Mouse (Mus musculus) ovary, postnatal 36 days (tissue): ENCODE data around the gene Alkbh2.

Source experiments
- DNase-seq: peaks from one replicate; pipeline ENCODE4 v3.0.0; 2022; ENCODE audit warnings: low spot score, mixed read lengths

The Alkbh2 gene

DNA sequence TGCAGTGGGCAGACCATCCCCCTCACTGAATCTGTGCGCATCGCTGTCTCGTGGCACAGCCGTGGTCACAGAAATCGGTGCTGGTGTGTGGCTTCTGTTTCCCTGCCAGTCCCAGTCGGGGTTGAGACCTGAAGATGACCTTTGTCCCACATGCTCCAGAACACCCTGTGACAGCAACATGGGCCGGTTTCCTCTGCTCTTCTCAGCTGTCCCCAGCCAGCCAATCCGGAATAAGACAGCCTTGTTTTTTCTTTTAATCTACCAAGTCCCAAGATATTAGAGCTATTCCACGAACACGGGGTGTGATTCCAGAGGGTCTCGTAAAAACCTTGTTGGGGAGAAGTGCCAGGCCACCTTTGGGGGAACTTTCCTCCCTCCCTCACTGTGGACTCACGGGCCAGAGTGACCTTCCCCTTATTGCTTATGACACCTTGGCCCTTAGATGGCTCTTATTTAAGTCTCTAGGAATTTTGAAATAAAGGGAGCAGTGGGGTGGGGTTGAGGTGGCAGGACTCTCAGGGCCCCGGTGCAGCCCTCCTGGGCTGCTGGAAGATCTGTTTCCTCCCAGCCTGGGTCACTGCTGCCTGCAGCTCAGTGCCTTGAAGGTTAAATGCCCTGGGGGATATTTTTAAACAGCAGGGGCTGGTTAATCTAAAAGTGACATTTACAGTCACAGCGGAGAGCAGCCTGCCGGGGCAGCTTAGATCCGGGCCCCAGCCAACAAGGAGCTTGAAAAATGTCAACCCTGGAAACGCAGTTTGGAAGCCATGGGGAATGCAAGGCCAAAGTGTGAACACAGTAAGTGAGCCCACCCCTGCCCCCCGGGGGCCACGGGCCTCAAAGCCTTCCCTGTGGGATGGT, 18.2 kb upstream of the Alkbh2 start, which contains the start of gene Acacb:
Gene Acacb, plus strand, starts transcription at position 508 of the 861 bp plus-strand sequence.
- DNase-seq, result no peak

- peak; percentile 82 for DNase-seq
Observed at GRCm38 (mm10) chr5:114139175-114139574, 11.2 kb upstream of the Alkbh2 start.

DNA sequence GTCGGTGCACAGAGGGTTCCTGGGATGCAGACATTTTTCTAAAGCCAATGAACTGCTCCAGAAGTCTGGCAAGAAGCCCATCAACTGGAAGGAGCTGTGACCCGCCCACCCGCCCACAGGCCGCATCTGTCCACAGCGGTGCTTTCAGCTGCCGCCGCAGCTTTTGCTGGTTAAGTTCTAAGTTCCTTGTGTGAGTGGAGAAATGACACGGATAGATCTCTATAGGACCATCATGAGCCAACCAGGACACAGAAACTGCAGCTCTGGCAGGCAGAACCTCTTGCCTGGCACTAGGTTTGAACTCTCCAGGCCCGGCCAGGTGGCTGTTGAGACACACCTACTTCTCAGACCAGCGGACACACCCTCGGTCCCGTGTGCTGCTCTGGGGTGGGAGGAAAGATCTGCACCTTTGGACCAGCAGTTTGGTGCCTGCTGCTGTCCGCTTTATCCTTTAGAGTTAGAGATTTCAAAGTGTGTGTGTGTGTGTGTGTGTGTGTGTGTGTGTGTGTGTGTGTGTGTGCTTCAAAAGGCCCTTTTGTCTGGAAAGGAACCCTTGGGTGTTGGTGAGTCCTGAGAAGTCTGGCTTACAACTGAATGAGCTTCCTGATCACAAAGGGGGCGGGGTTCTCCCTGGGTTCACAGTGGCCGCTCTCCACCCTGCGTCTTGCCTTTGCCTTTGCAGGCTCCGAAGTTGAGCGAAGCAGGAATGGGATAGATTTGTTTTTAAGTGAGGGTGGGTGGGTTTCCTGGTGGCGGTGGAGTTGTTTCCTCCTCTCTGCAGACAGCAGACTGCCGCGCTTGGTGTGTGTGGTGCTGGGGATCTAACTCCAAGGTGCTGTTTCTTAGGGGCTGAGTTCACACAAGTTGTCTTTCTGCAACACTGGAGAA, 10.5 kb upstream of the Alkbh2 start:
- DNase-seq, result peak; percentile 42

DNA sequence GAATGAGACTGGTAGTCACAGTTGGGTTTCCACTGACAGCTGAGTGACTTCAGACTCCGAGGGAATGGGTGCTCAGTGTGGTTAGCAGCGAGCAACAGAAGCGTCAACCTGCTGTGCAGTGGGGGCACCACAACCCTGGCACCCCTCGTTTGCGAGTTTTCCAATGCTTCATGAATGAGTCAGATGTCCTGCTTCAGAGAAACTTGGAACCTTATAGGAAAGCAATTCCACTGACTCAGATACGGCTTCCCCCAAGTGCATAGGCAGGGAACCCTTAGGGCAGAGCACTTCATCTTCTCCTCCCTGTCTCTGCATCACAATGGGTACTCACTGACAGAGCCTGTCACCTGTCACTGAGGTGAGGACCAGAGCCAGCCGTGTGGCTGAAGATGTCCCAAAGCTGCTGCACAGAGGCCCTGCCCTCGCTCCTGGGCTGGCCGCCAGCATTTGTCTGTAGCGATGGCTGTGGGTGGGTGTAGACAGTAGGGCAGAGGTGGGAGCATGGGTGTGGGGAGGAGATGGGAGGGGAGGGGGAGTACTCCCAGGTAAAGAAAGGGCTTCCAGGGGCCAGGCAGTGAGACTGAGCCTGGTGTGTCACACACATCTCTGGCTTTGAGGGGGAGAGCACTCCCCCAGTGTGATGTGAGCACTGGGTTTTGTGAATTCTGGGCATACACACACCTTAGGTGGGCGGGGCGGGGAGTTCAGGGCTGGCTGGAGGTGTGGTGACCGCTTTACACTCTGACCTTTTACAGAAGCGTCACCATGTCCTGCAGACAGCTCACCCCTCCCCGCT, 9.7 kb upstream of the Alkbh2 start:
- peak; percentile 43 for DNase-seq

- DNase-seq, result no peak
Observed at GRCm38 (mm10) chr5:114135516-114135915, 7.5 kb upstream of the Alkbh2 start.

DNA sequence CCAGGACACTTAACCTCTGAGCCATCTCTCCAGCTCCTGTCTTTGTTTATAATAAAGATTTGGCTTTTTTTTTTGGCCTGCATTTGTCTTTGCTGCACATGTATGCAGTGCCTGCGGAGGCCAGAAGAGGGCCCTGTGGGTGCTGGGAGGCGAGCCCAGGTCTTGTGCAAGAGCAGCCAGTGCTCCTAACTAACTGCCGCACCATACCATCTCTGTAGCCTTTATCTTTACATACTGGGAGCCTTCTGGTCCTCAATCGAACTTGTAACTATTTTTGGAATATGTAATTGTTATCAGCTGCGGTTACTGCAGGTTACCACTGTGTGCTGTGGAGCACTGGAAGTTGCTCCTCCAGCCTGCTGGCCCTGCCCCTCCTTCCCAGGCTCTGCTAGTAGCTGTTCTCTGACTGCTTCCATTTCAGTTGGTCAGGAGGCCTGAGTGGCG, 6.1 kb upstream of the Alkbh2 start:
- peak; percentile 78 for DNase-seq

- DNase-seq, result no peak
Observed at GRCm38 (mm10) chr5:114132841-114133240, 4.8 kb upstream of the Alkbh2 start.

GRCm38 (mm10) chr5:114131521-114131840, 3.5 kb upstream of the Alkbh2 start:
- DNase-seq, result peak; percentile 65

DNA sequence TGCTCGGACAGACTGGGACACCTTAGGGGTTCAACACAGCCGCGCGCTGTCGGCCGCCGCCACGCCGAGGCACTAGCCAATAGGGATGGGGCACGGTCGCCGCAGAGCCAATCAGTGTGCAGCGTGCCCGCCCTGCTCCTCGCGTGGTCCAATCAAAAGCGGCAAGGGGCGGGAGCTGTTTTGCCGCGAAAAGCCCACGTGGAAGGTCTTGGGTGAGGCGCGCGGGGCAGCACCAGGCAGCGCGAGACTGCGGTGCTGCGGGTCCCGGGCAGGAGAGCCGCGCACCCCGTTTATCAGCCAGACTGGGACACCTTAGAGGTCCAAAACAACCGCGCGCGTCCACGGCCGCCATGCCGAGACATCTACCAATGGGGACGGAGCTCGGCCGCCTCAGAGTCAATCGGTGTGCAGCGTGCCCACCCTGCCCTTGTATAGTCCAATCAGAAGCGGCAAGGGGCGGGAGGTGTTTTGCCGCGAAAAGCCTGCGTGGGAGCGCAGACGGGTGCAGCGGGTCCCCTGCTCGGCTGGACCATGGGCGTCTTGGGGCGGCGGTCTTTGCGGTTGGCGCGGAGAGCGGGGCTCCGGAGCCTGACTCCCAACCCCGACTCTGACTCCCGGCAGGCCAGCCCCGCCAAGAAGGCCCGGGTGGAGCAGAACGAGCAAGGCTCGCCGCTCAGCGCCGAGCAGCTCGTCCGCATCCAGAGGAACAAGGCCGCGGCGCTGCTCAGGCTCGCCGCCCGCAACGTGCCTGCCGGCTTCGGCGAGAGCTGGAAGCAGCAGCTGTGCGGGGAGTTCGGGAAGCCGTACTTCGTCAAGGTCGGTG, 2.9 kb upstream of the Alkbh2 start:
- DNase-seq, result peak; percentile 92

- peak; percentile 65 for DNase-seq
Observed at GRCm38 (mm10) chr5:114130211-114130605, 2.2 kb upstream of the Alkbh2 start, which contains the start of gene Ung. TSS of gene Ung (plus strand) at chr5:114130386.

- DNase-seq, result no peak
Observed at GRCm38 (mm10) chr5:114129550-114130210, 1.7 kb upstream of the Alkbh2 start.

DNA sequence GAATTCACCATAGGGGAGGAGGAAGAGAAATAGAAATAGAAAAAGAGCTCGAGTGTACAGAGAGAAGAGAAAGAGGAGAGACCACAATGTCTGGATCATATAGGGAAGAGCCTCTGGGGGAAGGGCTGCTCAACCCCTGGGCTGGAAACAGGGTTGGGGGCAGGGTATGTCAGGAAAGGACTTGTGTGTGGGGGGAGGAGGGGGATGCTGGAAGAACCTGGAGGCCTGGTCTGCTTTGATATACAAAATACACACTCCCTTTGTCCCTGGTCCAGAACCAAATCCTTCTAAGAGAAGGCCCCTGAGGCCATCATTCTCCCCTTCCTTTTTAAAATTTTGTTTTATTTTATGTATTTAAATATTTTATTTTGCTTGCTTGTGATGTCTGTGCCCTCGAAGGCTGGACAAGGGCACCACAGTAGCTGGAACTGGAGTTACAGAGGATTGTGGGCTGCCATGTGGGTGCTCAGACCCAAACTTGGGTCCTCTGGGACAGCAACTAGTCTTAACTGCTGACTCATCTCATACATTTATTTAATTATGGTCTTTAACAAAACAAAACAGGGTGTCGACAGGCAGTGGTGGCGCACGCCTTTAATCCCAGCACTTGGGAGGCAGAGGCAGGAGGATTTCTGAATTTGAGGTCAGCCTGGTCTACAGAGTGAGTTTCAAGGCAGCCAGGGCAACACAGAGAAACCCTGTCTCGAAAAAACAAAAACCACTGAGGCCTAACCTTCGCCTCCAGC, 1.3 kb downstream of the Alkbh2 start:
- no peak for DNase-seq

DNA sequence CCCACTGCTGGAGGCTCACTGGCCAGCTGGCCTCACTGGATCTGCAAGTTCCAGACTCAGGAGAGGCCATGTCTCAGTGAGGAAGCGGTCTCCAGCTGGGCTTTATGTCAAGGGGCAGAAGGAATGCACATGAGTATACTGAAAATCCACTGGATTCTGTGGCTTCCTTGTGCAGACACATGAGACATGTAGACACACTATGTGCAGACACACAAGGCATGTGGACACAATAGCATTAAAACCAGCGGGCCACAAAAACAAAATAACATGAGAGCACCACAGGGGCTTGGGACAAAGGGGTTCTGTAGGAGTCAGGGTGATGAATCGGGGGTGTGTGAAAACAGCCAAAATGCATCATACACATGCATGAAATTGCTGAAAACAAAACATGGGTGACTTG, 2.0 kb downstream of the Alkbh2 start:
- no peak for DNase-seq

- no peak for DNase-seq
Observed at GRCm38 (mm10) chr5:114119806-114120205, 8.2 kb downstream of the Alkbh2 start.

GRCm38 (mm10) chr5:114116586-114116985, 11.4 kb downstream of the Alkbh2 start:
- no peak for DNase-seq

- no peak for DNase-seq
Observed at GRCm38 (mm10) chr5:114115030-114115429, 13.0 kb downstream of the Alkbh2 start.

- no peak for DNase-seq
Observed at GRCm38 (mm10) chr5:114113334-114113733, 14.7 kb downstream of the Alkbh2 start.

GRCm38 (mm10) chr5:114106391-114106935, 21.6 kb downstream of the Alkbh2 start:
- no peak for DNase-seq

DNA sequence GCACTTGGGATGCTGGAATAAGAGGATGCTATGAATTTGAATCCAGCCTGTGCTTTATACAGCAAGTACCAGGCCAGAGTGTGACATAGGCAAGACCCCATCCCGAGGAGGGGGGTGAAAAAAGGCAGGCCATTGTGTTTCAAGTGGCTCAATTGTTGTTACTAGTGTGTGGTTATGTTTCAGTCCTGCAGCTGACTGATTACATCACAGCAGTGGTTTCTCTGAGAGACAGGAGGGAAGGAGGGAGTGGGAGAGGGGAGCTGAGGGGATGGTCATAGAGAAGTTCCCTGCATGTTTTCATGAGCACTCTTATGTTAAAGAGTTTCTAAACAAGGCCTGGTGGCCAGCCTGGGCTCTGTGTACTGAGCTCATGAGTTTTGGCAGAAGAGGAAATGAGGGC, 25.2 kb downstream of the Alkbh2 start:
- no peak for DNase-seq

DNA sequence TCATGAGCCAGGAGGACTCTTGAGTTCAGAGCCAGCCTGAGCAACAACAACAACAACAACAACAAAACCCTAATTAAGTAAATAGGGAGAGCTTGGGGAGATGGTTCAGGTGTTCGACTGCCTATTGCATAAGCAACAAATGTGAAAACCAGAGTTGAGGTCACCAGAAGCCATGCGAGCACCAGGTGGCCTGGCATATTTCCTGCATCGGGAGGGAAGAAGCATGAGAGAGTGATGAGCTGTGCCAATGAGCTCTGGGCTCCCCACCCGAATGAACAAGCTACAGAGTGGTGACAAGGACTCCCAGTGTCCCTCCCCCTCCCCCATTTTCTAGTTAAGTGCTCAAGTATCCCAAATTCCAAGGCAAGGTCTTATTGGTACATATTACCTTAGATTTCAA, 26.1 kb downstream of the Alkbh2 start:
- no peak for DNase-seq
